Mouse (Mus musculus) lung, embryonic 16.5 days (tissue): Measurements from ENCODE around the gene Gm4763. TPM values are rescaled to one million over a fixed set of nuclear protein-coding genes. Genes with fewer than 3 reads are reported as not detected.
"Not testable (repeated sequence)": the region's sequence is repeated elsewhere in the genome, so short reads cannot be mapped to it uniquely, and the experiment has no call there.

Experiments used
- ATAC-seq: fragments of 200-750 bp; cut with Nextera tagmentation; 2 replicates; pipeline ENCODE4 v1.8.0; 2017; ENCODE audit warnings: low read depth, mild to moderate bottlenecking, moderate library complexity
- H3K27ac ChIP-seq: fragments of 300-500 bp; sonication (generic); 2 replicates; pipeline ENCODE4 v1.5.1; 2014; ENCODE audit warnings: mild to moderate bottlenecking, control low read depth, low read length
- H3K27me3 ChIP-seq: fragments of 300-500 bp; sonication (generic); 2 replicates; pipeline ENCODE4 v1.6.1; 2014; ENCODE audit warnings: low read depth, low read length, mixed read lengths; ENCODE audit not compliant: control insufficient read depth, insufficient read depth
- H3K36me3 ChIP-seq: fragments of 300-500 bp; sonication (generic); 2 replicates; pipeline ENCODE4 v1.6.1; 2014; ENCODE audit warnings: low read length; ENCODE audit not compliant: control insufficient read depth, insufficient read depth
- H3K4me1 ChIP-seq: fragments of 300-500 bp; sonication (generic); replicated peaks from 2 replicates; pipeline ENCODE4 v1.6.1; 2014; ENCODE audit warnings: low read length, mixed read lengths; ENCODE audit not compliant: control insufficient read depth, insufficient read depth
- H3K4me2 ChIP-seq: fragments of 300-500 bp; sonication (generic); 2 replicates; pipeline ENCODE4 v1.6.1; 2014; ENCODE audit warnings: low read depth, low read length, control low read depth
- H3K4me3 ChIP-seq: fragments of 300-500 bp; sonication (generic); 2 replicates; pipeline ENCODE4 v1.5.1; 2014; ENCODE audit warnings: mild to moderate bottlenecking, low read length, control low read depth
- H3K9ac ChIP-seq: fragments of 300-500 bp; sonication (generic); 2 replicates; pipeline ENCODE4 v1.6.1; 2014; ENCODE audit warnings: low read length, control low read depth
- H3K9me3 ChIP-seq: fragments of 300-500 bp; sonication (generic); 2 replicates; pipeline ENCODE4 v1.6.1; 2016; ENCODE audit warnings: low read length; ENCODE audit not compliant: control insufficient read depth
- WGBS: fragments of 180-500 bp; shearing (Covaris S2); extraction: QIAGEN DNeasy Blood & Tissue Kit; methylation state at CpG from one replicate; pipeline ENCODE4 v1.1.7; 2014; 5-methylcytosine and 5-hydroxymethylcytosine counted together
- polyA plus RNA-seq: library from polyadenylated mRNA; unstranded; fragments of >200 nt; fragmentation: Nextera tagmentation; extraction: Ambion mirVana; gene quantifications from 2 replicates; pipeline ENCODE4 v1.2.1, GENCODE M21; 2015

Gene Gm4763
- polyA plus RNA-seq, 1 experiment from 2014 or later: not detected

GRCm38 (mm10) chr7:24750695-24751094 is 24.0 kb upstream of the Gm4763 start:
- no peaks in the 10 kb centered on the region for H3K4me1 ChIP-seq
- no peaks in the 10 kb centered on the region for H3K27me3 ChIP-seq
- no peak overlapping the region for H3K4me2 ChIP-seq
- 22% methylated on average over 4 of the region's 4 CpGs for WGBS
- ATAC-seq: no peak
- no peak overlapping the region for H3K9ac ChIP-seq
- H3K4me3 ChIP-seq: no peak overlapping the region
- H3K36me3 ChIP-seq: no peaks in the 10 kb centered on the region
- no peaks in the 10 kb centered on the region for H3K9me3 ChIP-seq
- no peak overlapping the region for H3K27ac ChIP-seq

- peak; percentile 47; the same call in 1 of the 2 replicates for ATAC-seq
- H3K27ac ChIP-seq: no peak overlapping the region
- 15% methylated on average over 17 of the region's 17 CpGs for WGBS
- no peaks in the 10 kb centered on the region for H3K36me3 ChIP-seq
- no peaks in the 10 kb centered on the region for H3K27me3 ChIP-seq
- no peaks in the 10 kb centered on the region for H3K9me3 ChIP-seq
- H3K4me2 ChIP-seq: 0 out of 2 replicates have a peak overlapping the region, but pooled peaks have one; percentile 22
- no peak overlapping the region for H3K4me3 ChIP-seq
- H3K9ac ChIP-seq: no peak overlapping the region
- 0 out of 2 replicates have a peak, but pooled peaks cover 2% of the 10 kb centered on the region for H3K4me1 ChIP-seq
These were observed 9.4 kb upstream of the Gm4763 start for GRCm38 (mm10) chr7:24735970-24736670.

GRCm38 (mm10) chr7:24715039-24715438 is 11.7 kb downstream of the Gm4763 start:
- Histone ChIP-seq H3K9ac (no peak overlapping the region), H3K36me3 (no peaks in the 10 kb centered on the region), H3K27ac (no peak overlapping the region), H3K4me3 (no peak overlapping the region), H3K4me1 (no peaks in the 10 kb centered on the region), H3K4me2 (no peak overlapping the region), H3K9me3 (no peaks in the 10 kb centered on the region), H3K27me3 (no peaks in the 10 kb centered on the region)
- 50% methylated on average over 6 of the region's 6 CpGs for WGBS
- ATAC-seq: no peak

GRCm38 (mm10) chr7:24708832-24709292 is 17.8 kb downstream of the Gm4763 start, which contains the start of gene BC049730:
BC049730 (plus strand) TSS chr7:24709242.
- Histone ChIP-seq H3K36me3 (no peaks in the 10 kb centered on the region), H3K27ac (no peak within 1 kb of the TSS), H3K4me1 (no peaks in the 10 kb centered on the region), H3K4me2 (no peak within 1 kb of the TSS), H3K9me3 (no peaks in the 10 kb centered on the region), H3K9ac (no peak within 1 kb of the TSS), H3K27me3 (no peaks in the 10 kb centered on the region), H3K4me3 (no peak within 1 kb of the TSS)
- no peak for ATAC-seq
- 91% methylated on average over 14 of the region's 14 CpGs for WGBS

GRCm38 (mm10) chr7:24702841-24703240 is 23.9 kb downstream of the Gm4763 start:
- H3K27me3 ChIP-seq, H3K9ac ChIP-seq, ATAC-seq, H3K9me3 ChIP-seq, H3K4me2 ChIP-seq, H3K27ac ChIP-seq, H3K4me1 ChIP-seq, H3K4me3 ChIP-seq, H3K36me3 ChIP-seq: not testable (repeated sequence)
- WGBS: 68% methylated on average over 9 of the region's 9 CpGs

- H3K27ac ChIP-seq, H3K27me3 ChIP-seq, H3K4me2 ChIP-seq, H3K9ac ChIP-seq, H3K4me1 ChIP-seq, H3K9me3 ChIP-seq, ATAC-seq, H3K36me3 ChIP-seq, H3K4me3 ChIP-seq: not testable (repeated sequence)
- 79% methylated on average over 4 of the region's 4 CpGs for WGBS
These were observed 28.8 kb downstream of the Gm4763 start for GRCm38 (mm10) chr7:24697891-24698290.

- H3K27ac ChIP-seq, ATAC-seq: not testable (repeated sequence)
- WGBS: 65% methylated on average over 2 of the region's 3 CpGs
These were observed 34.0 kb downstream of the Gm4763 start for GRCm38 (mm10) chr7:24692693-24693092.

GRCm38 (mm10) chr7:24687519-24687918 is 39.2 kb downstream of the Gm4763 start:
- not testable (repeated sequence) for H3K4me1 ChIP-seq, H3K4me3 ChIP-seq, H3K9ac ChIP-seq, H3K36me3 ChIP-seq, H3K27ac ChIP-seq, H3K4me2 ChIP-seq, ATAC-seq, H3K9me3 ChIP-seq, H3K27me3 ChIP-seq
- 89% methylated on average over 10 of the region's 10 CpGs for WGBS

More at GRCm38 (mm10) chr7:24692693-24693092, 34.0 kb downstream of the Gm4763 start:
- not testable (repeated sequence) for H3K27me3 ChIP-seq, H3K9me3 ChIP-seq, H3K4me3 ChIP-seq, H3K4me2 ChIP-seq, H3K4me1 ChIP-seq, H3K9ac ChIP-seq, H3K36me3 ChIP-seq

GRCm38 (mm10) chr7:24684121-24684520 is 42.6 kb downstream of the Gm4763 start:
- ATAC-seq: not testable (repeated sequence)
- WGBS: 64% methylated on average over 7 of the region's 7 CpGs

More at GRCm38 (mm10) chr7:24684121-24684520, 42.6 kb downstream of the Gm4763 start:
- H3K4me3 ChIP-seq, H3K4me2 ChIP-seq, H3K27me3 ChIP-seq, H3K4me1 ChIP-seq, H3K9me3 ChIP-seq, H3K36me3 ChIP-seq, H3K9ac ChIP-seq, H3K27ac ChIP-seq: not testable (repeated sequence)
